Mouse (Mus musculus) adrenal gland, adult 2 months (tissue): ENCODE data around the gene Apobr. TPM values are rescaled to one million over a fixed set of nuclear protein-coding genes. Genes with fewer than 3 reads are reported as not detected.

Experiments
- DNase-seq: peaks from one replicate; pipeline ENCODE4 v3.0.0; 2021
- long read RNA-seq: library from polyadenylated mRNA; stranded (forward); transcript quantifications from one replicate; pipeline ENCODE4 v2.0.0, GENCODE M21; 2021
- polyA plus RNA-seq: library from polyadenylated mRNA; depleted of rRNA; stranded (reverse); fragments of >200 nt; gene quantifications from 2 replicates; pipeline ENCODE4 v1.2.3, GENCODE M21; 2012; rRNA removed
- total RNA-seq, 2 experiments: library from RNA; stranded (reverse); gene quantifications; 2 replicates each; pipeline ENCODE4 v1.2.3; 2021

Gene Apobr
- 1 to 10 TPM; 2.0 to 4.7 TPM for total RNA-seq
- polyA plus RNA-seq = 5.3 and 7.5 TPM in 2 replicates
- long read RNA-seq, partial matches to known transcripts = 3 of 5 reads
- long read RNA-seq, other reads (novel, unspliced or antisense) = 1 of 5 reads

DNA sequence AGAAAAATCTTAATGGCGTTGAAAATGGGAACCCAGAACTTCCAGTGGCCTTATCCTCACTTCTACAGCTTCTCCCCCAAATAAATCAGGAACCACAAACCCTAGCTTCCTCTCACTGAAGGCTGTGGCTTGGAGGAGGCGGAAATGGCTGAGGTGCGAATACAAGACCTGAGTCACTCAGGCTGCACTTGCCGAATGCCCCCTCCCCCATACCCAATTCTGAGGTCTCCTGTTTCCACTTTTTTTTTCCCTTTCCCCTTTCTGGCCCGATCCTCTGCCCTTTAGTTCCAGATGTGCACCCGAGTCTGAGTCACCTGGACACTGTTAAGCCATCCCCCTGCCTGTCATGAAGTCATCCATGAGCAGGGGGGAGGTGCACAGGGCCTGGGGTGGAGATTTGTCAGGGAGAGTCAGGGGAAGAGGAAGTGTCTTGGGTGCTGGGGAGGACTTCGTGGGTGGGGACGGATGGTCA, at the start of gene Apobr:
Apobr (plus strand) TSS at position 437 of the 472 bp plus-strand sequence.
- no peak for DNase-seq

DNA sequence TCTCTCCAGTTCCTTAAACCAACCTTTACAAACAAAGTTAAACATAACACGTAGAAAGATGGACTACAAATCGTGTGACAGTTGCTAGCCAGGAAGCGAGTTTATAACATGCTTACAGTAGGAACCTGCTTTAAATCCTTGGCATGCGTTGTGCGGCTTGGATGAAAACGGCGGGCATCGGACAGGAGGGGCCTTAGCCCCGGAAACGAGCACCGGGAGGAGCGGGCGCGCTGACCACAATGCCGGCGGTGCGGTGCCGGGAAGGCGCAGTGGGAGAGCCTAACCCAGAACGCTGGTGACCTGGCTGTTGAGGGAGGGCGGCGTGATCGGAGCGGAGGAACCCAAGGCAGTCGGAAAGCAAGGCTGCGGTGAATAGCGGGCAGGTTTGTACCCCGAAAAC, 49.0 kb upstream of the Apobr start:
- peak; percentile 40 for DNase-seq

DNA sequence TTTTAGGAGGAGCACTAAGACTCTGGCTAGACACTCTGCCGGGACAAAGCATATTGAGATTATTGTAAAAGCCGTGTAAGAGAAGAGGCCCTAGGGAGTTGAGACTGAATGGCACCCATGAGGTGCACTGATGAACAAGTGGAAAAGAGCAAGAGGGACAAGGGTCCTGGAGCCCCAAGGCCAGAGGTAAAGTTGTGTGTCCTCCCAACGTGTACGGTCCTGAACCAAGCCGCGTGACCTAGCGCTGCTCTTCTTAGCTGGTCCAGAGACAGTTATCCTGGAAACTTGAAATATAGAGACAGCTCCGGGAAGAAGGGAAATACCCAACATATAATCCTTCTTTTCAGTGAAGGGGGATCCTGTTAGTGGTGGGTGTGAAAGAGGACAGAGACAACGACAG, 48.3 kb upstream of the Apobr start:
- DNase-seq = no peak

DNA sequence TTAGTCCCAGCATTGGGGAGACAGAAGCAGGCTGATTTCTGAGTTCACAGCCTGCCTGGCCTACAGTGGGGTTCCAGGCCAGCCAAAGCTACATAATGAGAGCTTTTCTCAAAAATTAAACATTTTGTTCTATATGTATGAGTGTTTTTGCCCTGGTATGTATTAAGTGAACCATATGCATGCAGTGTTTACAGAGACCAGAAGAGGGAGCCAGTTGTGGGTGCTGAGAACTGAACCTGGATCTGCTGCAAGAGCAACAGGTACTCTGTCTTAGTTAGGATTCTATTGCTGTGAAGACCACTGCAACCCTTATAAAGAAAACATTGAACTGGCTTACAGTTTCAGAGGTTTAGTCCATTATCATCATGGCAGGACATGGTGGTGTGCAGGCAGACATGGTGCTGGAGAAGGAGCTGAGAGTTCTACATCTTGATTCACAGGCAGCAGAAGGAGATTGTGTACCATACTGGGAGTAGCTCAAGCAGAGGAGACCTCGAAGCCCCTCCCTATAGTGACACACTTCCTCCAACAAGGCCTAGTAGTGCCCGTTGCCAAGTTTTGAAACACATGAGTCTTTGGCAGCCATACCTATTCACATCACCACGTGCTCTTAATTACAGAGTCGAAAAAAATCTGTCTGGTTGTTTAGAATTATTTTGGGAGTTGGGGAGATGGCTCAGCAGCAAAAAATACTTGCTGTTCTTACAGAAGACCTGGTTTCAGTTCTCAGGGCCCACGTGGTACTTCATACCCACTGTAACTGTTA, 46.7 kb upstream of the Apobr start:
- no peak for DNase-seq

DNA sequence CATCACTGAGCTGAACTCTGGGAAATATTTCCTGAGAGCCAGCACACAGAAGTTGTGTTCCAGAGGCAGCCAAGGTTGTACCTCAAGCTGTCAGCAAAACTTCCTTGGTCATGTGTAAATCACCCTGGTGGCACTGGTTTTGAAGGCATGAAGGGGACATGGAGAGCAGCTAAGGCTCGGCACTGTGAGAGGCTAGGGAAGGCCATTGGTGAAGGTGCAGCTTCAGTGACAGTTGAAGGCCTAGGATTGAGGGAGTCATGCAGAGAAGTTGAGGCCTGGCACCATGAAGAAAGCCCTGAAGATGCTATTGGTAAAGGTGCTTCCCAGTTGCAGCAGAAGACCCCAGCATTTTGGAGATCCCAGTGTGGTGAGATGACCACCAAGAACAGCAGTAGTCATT, 43.1 kb upstream of the Apobr start:
- DNase-seq = no peak

DNA sequence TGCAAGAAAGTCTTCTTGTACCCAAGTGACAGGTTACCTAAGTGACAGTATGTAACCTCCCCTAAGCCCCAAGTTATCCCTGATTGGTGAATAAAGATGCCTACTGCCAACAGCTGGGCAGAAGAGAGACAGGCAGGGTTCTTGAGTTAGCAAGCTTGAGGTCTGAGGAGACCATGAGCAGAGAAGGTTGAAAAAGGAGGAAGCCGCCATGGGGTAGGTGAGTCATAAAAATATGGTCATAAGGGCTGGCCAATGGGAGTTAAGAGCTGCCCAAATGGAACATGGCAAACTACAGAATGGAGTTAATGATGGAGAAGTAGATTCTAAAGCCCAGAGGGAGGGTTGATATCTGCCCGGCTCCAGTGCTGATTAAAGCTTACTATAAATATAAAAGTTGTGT, 39.1 kb upstream of the Apobr start:
- no peak for DNase-seq

DNA sequence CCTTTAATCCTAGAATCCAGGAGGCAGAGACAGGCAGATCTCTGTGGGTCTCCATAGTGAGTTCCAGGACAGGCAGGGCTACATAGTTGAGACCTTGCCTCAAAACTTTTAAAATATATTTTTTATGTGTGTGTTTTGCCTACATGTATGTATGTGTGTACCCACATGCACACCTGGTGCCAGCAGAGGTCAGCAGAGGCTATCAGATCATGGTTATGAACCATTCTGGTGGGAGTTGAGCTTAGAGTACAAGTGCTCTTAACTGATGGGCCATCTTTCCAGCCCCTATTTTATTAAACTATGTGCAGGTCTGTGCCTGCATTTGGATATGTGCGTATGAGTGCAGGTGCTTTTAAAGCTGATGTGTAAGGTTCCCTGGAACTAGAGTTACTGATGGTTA, 29.9 kb upstream of the Apobr start:
- DNase-seq = no peak

DNA sequence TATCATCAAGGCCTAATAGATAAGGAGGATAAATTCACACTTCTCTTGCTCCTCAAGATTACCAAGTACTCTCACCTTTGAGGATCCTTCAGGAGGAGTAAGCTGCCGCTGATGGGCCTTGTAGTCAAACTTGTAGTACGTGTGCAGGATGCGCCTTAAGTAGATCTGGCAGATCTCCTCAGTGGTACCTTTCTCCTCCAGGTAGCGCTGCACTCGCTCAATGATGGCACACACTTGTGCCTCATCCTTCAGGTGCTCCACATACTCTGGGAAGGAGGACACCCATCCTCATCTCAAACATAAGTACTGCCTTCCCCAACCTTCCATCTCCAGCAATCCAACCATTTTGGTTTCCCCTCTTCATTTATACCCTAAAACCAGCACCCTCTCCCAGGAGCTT, 28.1 kb upstream of the Apobr start:
- no peak for DNase-seq

DNA sequence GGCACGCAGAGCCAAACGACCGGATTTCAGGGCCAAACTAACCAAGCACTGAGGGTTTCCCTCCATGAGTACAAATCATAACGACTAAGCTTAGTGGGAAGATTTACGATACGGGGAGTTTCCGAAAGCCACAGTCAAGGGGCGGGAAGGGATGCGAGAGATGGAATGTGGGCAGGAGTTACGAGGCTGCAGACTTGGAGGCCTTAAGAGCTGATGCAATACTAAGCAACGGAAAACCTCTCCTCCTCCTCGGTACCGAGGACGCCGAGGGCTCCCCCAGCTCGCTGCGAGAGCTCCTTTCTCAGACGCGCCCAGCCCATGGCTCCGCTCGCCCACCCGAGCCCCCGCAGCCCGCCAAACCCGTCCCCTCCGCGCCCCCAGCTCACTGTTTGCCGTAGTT, 19.0 kb upstream of the Apobr start:
- DNase-seq = peak; percentile 73

DNA sequence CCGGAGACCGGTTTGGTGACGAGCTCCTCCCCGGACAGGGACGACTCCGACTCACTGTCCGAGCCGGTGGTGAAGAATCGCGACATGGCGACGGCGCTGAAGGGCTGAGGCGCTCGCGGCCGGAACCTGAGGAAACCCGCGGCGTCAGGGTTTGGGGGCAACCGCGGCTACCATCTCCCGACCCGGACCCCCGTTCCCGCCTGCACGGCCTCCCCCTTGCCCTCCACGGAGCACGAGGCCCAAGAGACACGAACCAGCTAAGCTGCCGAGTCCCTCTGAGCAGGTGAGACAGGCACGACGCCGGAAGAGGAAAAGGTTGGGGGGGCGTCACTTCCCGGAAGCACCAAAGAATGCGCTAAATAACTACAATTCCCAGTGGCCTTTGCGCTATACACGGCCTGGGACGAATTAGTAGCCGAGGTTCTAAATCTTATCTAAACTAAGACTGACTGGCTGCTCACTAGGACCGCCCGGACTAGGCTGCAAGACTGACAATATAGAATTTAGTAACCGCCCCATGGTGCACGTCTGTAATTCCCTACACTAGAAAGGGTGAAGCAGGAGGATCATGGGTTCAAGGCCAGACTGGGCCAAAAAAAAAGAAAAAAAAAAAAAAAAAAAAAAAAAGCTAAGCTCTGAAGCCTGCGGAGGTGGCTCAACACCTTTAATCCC, 18.5 kb upstream of the Apobr start, which contains the start of gene Eif3c:
Eif3c (minus strand) TSS at position 318 of the 672 bp plus-strand sequence.
- peak; percentile 92 for DNase-seq

DNA sequence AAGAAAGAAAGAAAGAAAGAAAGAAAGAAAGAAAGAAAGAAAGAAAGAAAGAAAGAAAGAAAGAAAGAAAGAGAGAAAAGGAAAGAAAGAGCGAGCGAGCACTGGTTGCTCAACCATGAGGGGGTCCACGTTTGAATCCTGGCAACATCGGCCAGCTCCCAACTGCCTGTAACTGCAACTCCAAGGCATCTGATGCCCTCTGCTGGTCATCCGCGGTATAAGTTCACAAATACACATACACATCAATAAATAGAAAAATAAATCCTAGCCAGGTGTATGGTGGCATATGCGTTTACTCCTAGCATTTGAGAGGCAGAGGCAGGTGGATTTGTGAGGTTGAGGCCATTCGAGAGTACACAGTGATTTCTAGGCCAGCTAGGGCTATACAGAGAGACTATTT, 7.8 kb upstream of the Apobr start:
- DNase-seq = peak; percentile 39

DNA sequence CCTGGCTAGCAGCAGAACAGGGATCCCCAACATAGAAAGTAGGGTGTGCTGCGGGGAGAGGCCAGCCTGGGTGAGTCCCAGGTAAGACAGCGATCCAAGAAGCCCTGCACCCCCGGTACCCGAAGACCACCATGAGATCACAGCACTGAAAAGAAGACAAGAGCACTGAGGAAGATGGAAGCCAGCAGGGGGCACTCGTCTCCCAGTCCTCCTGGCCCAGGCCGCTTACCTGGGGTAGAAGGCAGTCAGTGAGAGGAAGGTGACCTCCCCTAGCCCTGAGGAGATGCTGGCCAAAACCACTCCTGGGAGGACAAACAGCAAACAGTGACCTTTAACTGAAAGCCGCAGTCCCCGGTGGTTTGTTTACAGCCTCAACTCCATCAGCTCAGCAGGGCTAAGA, 5.6 kb upstream of the Apobr start:
- DNase-seq = no peak

DNA sequence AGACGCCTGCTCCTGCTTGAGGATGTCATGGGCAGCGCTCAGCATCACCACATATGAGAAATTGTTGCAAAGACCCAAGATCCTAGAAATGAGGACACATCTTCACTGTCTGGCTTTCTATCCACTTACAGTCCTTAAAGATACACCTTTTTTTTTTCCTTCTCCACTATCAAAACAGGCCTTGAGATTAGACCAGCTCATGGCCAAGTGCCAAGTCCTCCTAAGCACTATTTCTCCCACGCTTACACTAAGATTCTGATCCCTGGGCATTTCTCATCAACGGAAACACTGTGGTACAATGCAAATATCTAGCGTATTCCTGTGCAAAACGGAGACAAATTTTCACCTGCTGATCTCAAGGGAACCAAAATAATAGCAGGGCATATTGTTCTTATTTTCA, 3.1 kb upstream of the Apobr start:
- DNase-seq = no peak

DNA sequence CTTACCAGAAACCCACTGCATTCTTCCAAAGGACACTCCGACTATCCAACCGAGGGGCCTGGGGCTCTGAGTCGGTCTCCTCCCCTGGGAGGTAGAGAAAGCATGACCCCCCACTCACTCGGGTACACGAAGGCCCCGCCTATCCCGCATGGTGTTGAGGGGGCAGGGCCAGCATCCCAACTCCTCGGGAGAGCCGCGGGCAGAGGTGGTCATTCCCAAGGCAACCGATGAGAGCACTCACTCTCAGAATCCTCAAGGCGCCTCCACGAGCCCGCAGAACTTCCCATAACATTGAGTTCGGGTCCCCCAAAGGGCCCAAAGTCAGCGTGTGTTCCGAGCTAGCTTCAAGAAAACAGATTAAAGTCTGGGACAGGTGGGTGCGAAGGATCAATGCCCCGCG, 2.0 kb upstream of the Apobr start:
- peak; percentile 55 for DNase-seq

DNA sequence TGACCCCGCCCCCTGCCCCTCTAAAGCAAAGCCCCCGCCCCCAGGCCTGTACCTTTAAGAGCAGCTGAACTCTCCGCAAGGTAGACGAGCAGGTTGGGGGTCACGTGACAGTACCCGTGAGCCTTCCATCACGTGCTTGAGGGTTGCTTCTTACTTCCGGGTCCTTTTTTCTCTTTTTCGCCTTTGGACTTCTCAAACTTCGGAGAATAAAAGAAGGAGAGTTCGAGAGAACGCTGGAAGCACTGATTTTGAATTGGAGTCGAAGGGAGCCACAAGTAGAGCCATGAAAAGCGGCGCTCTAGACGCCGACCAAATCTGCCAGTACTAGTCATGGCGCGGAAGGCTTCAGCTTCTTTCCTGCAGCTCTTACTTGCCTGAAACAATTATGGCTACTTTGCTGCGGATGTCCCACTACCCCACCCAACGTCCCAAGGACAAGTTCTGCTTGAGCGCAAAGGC, 1.5 kb upstream of the Apobr start:
- peak; percentile 88 for DNase-seq

DNA sequence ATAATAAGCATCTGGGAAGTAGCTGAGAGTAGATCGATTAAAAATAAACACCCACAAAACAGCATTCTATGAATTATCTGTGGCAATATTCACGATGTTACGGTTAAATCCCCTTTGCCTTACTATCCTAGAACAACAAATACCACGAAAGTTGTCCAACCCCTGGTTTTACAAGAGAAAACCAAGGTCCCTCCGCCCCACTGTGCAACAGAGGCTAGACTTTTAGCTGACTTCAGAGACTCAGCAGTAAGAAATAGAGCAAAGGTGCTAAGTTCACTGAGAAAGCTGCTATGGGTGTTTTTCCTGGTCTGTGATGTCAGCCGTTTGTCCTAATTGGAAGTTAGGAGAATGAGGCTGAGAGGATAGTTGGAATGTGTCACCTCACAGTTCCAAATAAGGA, 981 bp upstream of the Apobr start:
- DNase-seq = no peak

DNA sequence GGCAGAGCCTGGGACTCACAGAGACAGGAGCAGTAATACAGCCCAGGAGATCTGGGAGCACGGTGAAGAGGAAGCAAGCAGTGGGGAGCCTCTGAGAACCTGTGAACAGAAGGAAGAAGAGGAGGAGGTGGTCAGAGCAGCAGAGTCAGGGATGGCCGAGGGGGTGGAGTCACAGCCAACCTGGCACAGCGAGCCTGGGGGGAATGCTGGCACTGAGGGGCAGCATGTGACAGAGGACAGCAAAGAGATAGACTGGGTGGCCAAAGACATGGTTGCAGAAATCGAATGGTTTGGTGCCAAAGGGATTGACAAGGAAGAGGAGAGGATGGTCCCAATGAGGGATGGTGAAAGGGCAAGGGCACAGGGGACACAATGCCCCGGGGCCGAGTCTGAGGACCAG, 975 bp downstream of the Apobr start, which contains the start of gene Cln3:
Cln3 (minus strand) TSS at position 101 of the 400 bp plus-strand sequence.
- DNase-seq = no peak

DNA sequence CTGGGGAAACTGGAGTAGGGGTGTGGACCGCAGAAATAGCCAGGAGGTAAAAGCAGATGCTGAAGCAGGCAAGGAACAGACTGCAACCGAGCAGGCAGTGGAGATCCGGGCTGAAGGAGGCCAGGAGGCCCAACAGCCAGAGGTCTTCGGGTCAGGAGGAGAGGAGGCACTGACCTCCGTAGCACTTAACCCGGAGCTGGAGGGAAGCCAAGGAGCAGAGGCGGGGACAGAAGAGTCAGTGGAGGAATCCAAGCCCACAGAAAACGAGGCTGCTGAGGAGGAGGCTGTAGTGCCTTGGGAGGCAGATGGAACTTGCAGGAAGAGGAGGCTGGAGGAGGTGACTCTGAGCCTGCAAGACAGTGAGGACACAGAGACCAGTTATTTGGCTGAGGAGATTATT, 2.1 kb downstream of the Apobr start:
- peak; percentile 52 for DNase-seq

DNA sequence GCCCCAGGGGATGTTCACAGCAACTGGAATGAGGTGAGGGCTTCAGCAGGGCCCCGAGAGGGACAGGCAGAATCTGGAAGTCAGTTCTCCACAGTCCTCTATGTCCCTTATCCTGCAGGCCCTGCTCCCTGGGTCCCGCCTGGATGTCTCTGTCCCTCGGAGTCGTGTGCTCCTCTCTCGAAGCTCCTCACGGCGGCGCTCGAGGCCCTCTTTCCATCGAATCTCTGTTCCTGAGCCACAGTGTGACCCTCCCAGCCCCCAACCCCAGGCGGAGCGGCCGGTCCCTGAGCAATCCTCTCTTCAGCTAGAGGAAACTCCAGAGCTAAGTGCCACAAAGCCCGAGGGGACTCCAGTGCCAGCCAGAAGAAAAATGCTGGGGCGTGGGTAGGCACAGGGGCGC, 3.0 kb downstream of the Apobr start:
- peak; percentile 43 for DNase-seq

DNA sequence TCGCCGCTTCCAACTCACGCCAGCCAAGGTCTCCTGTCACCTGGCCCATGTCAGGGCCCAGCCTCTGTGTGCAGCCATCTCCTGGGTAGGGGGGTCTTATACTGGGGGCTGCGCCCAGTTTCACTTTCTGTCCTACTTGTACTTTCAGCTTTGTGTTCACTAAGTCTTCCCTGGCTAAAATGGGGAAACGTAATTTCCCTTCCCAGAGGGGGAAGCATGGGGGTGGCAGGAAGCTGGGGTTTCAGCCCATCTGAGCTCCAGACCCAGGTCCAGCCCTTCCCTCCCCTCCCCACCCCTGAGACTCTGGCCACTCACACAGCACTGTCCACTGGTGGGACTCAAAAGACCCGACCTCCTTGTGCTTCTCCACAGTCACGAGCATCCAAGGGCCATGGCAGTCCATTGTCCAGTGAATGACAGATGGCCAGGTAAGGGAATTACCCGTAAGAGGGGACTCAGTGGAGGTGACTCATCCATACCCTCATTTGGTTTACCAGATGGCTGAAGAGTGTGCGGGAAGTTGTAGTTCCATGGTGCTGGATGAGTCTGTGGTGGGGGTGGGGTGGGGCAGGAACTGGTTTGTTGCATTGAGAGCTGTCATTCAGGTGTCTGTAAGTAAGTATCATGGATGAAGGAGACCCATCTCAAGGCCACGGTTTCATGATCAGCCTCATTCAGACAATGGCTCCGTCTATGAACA, 10.3 kb downstream of the Apobr start, which contains the start of gene Il27:
Il27 (minus strand) TSS at position 80 of the 700 bp plus-strand sequence.
- DNase-seq = no peak

DNA sequence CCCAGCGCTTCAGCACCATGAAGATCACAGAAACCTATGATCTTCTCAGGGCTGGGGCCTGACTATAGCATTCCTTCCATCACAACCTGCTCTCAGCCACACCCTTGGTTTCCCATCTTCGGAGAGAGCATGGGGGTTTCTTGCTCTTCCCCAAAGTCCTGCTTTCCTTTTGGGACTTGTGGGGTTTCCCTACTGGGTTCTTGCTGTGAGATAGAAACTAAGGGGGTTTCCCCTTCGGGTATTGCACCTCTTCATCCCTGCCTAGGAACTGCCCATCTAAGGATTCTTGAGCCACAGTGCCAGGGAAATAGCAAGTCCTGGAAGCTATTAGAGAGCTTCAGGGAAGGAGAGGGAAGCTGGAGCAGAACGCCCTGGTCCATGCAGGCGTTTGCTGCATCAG, 11.1 kb downstream of the Apobr start:
- no peak for DNase-seq

DNA sequence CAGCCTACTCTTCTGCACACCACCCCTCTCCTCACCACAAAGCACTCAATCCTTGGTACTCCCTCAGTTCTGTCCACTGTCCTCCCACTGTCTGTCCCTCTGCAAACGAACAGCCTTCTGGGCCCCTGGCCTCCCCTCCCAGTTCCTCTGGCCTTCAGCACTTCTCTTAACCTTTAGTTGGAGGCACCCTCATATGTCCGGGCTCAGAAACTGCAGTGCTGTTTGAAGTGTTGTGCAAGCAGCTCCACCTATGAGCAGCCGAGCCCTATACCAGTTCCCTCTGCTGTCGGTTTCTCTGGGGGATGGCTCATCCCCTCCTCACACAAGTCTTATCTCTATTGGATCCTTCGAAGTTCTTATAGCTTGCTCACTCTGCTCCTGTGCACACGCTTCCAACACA, 11.7 kb downstream of the Apobr start:
- no peak for DNase-seq
